Comparison of ENCODE assay signal across 8 mouse cellular contexts in genomic region chr10:3718021-3718865, GRCm38 (mm10). TPM values are rescaled to one million over a fixed set of nuclear protein-coding genes. Genes with fewer than 3 reads are reported as not detected.
DNase-seq lines count a peak whose midpoint lies in the region; ATAC-seq lines count a peak whose summit lies in the region.

No protein-coding gene starts in this region.

- H3K4me3 ChIP-seq in forebrain, embryonic 15.5 days, result no peak overlapping the region
- H3K4me3 ChIP-seq in forebrain, embryonic 12.5 days (replicated peaks), result no peak overlapping the region
- H3K4me3 ChIP-seq in kidney, embryonic 15.5 days (replicated peaks), result no peak overlapping the region
- no peak overlapping the region for H3K4me3 ChIP-seq in liver, embryonic 16.5 days (ENCODE audit: low read depth, low read length)
- no peak overlapping the region for H3K4me3 ChIP-seq in stomach, embryonic 15.5 days (replicated peaks)

- 0 out of 2 replicates have a peak, but pooled peaks have one; percentile 46 for ATAC-seq in forebrain, embryonic 15.5 days (replicated peaks)
- no peak for ATAC-seq in forebrain, embryonic 12.5 days (ENCODE audit: low FRiP score)
- ATAC-seq in kidney, embryonic 15.5 days (replicated peaks; ENCODE audit: low FRiP score), result peak; percentile 55; the same call in 1 of the 2 replicates
- peak; percentile 37 for ATAC-seq in liver, embryonic 16.5 days (ENCODE audit: low read depth)
- no peak; the same call in 1 of the 2 replicates for ATAC-seq in stomach, embryonic 15.5 days (ENCODE audit: insufficient read depth, low FRiP score, low read depth)

- peaks cover 6% of the 10 kb centered on the region for H3K4me1 ChIP-seq in forebrain, embryonic 15.5 days
- peaks cover 12% of the 10 kb centered on the region for H3K4me1 ChIP-seq in forebrain, embryonic 12.5 days
- H3K4me1 ChIP-seq in kidney, embryonic 15.5 days, result peaks cover 9% of the 10 kb centered on the region; the same call in 1 of the 2 replicates
- no peaks in the 10 kb centered on the region for H3K4me1 ChIP-seq in liver, embryonic 16.5 days (ENCODE audit: control insufficient read depth, low read depth, low read length)
- H3K4me1 ChIP-seq in stomach, embryonic 15.5 days, result no peaks in the 10 kb centered on the region

- H3K9ac ChIP-seq in forebrain, embryonic 15.5 days (replicated peaks), result no peak overlapping the region
- no peak overlapping the region for H3K9ac ChIP-seq in forebrain, embryonic 12.5 days
- H3K9ac ChIP-seq in kidney, embryonic 15.5 days, result no peak overlapping the region
- no peak overlapping the region for H3K9ac ChIP-seq in liver, embryonic 16.5 days (ENCODE audit: low read depth, low read length)
- H3K9ac ChIP-seq in stomach, embryonic 15.5 days, result no peak overlapping the region

- no peak overlapping the region for H3K4me2 ChIP-seq in forebrain, embryonic 15.5 days (replicated peaks)
- no peak overlapping the region for H3K4me2 ChIP-seq in forebrain, embryonic 12.5 days
- H3K4me2 ChIP-seq in kidney, embryonic 15.5 days, result no peak overlapping the region
- no peak overlapping the region for H3K4me2 ChIP-seq in liver, embryonic 16.5 days (ENCODE audit: low read depth, low read length)
- no peak overlapping the region for H3K4me2 ChIP-seq in stomach, embryonic 15.5 days

- WGBS in forebrain, embryonic 15.5 days, result 78% methylated on average over 16 of the region's 16 CpGs
- 76% methylated on average over 16 of the region's 16 CpGs for WGBS in forebrain, embryonic 12.5 days
- 65% methylated on average over 16 of the region's 16 CpGs for WGBS in kidney, embryonic 15.5 days
- 25% methylated on average over 16 of the region's 16 CpGs for WGBS in liver, embryonic 16.5 days (ENCODE audit: insufficient replicate concordance)
- whole genome bisulfite sequencing in stomach, embryonic 15.5 days, result 63% methylated on average over 16 of the region's 16 CpGs

- no peak overlapping the region for H3K27ac ChIP-seq in forebrain, embryonic 15.5 days (replicated peaks)
- H3K27ac ChIP-seq in forebrain, embryonic 12.5 days, result no peak overlapping the region
- peak overlapping the region; percentile 46 for H3K27ac ChIP-seq in kidney, embryonic 15.5 days
- no peak overlapping the region for H3K27ac ChIP-seq in liver, embryonic 16.5 days (ENCODE audit: low read length)
- H3K27ac ChIP-seq in stomach, embryonic 15.5 days, result peak overlapping the region; percentile 9; the same call in 1 of the 2 replicates

- H3K36me3 ChIP-seq in forebrain, embryonic 15.5 days, result no peaks in the 10 kb centered on the region
- no peaks in the 10 kb centered on the region for H3K36me3 ChIP-seq in forebrain, embryonic 12.5 days (replicated peaks)
- no peaks in the 10 kb centered on the region for H3K36me3 ChIP-seq in kidney, embryonic 15.5 days
- no peaks in the 10 kb centered on the region for H3K36me3 ChIP-seq in liver, embryonic 16.5 days (ENCODE audit: control insufficient read depth, insufficient read depth)
- H3K36me3 ChIP-seq in stomach, embryonic 15.5 days, result no peaks in the 10 kb centered on the region

- H3K27me3 ChIP-seq in forebrain, embryonic 15.5 days, result no peaks in the 10 kb centered on the region
- no peaks in the 10 kb centered on the region for H3K27me3 ChIP-seq in forebrain, embryonic 12.5 days
- H3K27me3 ChIP-seq in kidney, embryonic 15.5 days, result no peaks in the 10 kb centered on the region
- no peaks in the 10 kb centered on the region for H3K27me3 ChIP-seq in liver, embryonic 16.5 days (ENCODE audit: control insufficient read depth, insufficient read depth, low read depth, low read length)
- no peaks in the 10 kb centered on the region for H3K27me3 ChIP-seq in stomach, embryonic 15.5 days (replicated peaks)

- peak; percentile 8 for DNase-seq in cerebellum, adult 8-10 months
- peak; percentile 82 for DNase-seq in heart, adult 8-10 months (ENCODE audit: low spot score)
- no peak for DNase-seq in c-Kit-positive CD71-positive TER-119-positive erythroid progenitor cells, embryonic 14.5 days (ENCODE audit: low spot score)

- no peaks in the 10 kb centered on the region for H3K9me3 ChIP-seq in forebrain, embryonic 15.5 days
- no peaks in the 10 kb centered on the region for H3K9me3 ChIP-seq in forebrain, embryonic 12.5 days
- H3K9me3 ChIP-seq in kidney, embryonic 15.5 days (replicated peaks), result no peaks in the 10 kb centered on the region
- no peaks in the 10 kb centered on the region for H3K9me3 ChIP-seq in liver, embryonic 16.5 days (replicated peaks; ENCODE audit: control insufficient read depth, low read length)
- H3K9me3 ChIP-seq in stomach, embryonic 15.5 days, result no peaks in the 10 kb centered on the region

RNA-seq across cellular contexts. Expression of gene Plekhg1, which starts 21.9 kb away (rescaled TPM):
- polyA plus RNA-seq in forebrain, embryonic 15.5 days (2015; fragmentation: Nextera tagmentation; extraction: Ambion mirVana), result 4.4 and 4.6 TPM in 2 replicates
- 9.7 and 14.9 TPM in 2 replicates for polyA plus RNA-seq in forebrain, embryonic 12.5 days (2016; fragmentation: Nextera tagmentation; extraction: Ambion mirVana)
- total RNA-seq in heart, adult 8-10 months (2022), result 1 to 10 TPM; 5.9 to 8.6 (median 7.2) TPM
- polyA plus RNA-seq in kidney, embryonic 15.5 days (2015; fragmentation: Nextera tagmentation; extraction: Ambion mirVana), result 13.5 and 16.6 TPM in 2 replicates
- polyA plus RNA-seq in liver, embryonic 16.5 days (2015; fragmentation: Nextera tagmentation; extraction: Ambion mirVana), result 1.2 and 2.2 TPM in 2 replicates
- 9.2 and 11.0 TPM in 2 replicates for polyA plus RNA-seq in stomach, embryonic 15.5 days (2015; fragmentation: Nextera tagmentation; extraction: Ambion mirVana)

Comparison
In these comparisons a context has a peak if more than half of its experiments do, and no peak if none do; other contexts are left out.
1. ATAC-seq: peak in forebrain, embryonic 15.5 days (single experiment), kidney, embryonic 15.5 days (single experiment) and liver, embryonic 16.5 days (single experiment); none in forebrain, embryonic 12.5 days (single experiment) and stomach, embryonic 15.5 days (single experiment).
2. H3K27ac ChIP-seq: peak in kidney, embryonic 15.5 days (single experiment) and stomach, embryonic 15.5 days (single experiment); none in forebrain, embryonic 15.5 days (single experiment), forebrain, embryonic 12.5 days (single experiment) and liver, embryonic 16.5 days (single experiment).